ENCODE assay signal across 18 mouse cellular contexts in the genomic region with DNA sequence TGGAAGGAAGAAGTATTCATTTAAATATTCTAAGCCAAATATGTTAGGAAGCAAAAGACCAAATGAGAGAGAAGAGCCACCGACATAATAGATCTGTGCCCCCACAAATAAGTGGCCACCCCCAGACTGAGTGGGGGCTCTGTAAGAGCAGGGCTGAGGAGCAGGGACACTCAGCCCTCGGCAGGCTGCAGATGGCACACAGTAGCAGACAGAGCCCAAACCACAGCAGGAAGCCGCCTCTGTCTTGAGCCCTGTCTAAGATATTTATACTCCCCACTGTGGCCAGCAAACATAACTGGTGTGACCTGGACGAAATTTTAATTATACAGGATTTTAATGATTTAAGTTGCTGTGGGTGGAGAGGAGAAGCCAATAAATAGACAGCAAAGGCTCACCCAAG.
DNase-seq lines count a peak whose midpoint lies in the region; ATAC-seq lines count a peak whose summit lies in the region.
"Had no signal": no experiment of that assay in that cellular context is flagged by ENCODE, and none has a peak within 500 bp of the region (broad histone marks: within the 10 kb centered on the region; RNA-seq: fewer than 3 reads in every experiment).

No protein-coding gene starts in this region.

- peak; percentile 39 for DNase-seq in cerebellum, adult 9-11 months
- DNase-seq in layer of hippocampus, adult 11-12 months (ENCODE audit: low spot score) = no peak
- no peak for DNase-seq in lung, postnatal 25 days (ENCODE audit: low spot score)
- DNase-seq in left cerebral cortex, adult 18-20 months (ENCODE audit: low spot score in 2 of 2) = no peak
- DNase-seq: adrenal gland, postnatal 14 days; embryo, embryonic 11 days; forebrain, postnatal 0 days; gastrocnemius, postnatal 14 days; heart, adult 2 months; kidney, adult 2 months; midbrain, embryonic 14.5 days; right cerebral cortex, postnatal 14 days had no signal

- H3K36me3 ChIP-seq in megakaryocyte, embryonic 14.5 days (replicated peaks; ENCODE audit: low read length) = no peaks in the 10 kb centered on the region
- H3K36me3 ChIP-seq: heart, embryonic 13.5 days; neural tube, embryonic 12.5 days had no signal

- H3K4me3 ChIP-seq in megakaryocyte, embryonic 14.5 days (replicated peaks) = peak overlapping the region; percentile 59
- H3K4me3 ChIP-seq: heart, adult 2 months; heart, embryonic 13.5 days; neural tube, embryonic 12.5 days had no signal

- no peaks in the 10 kb centered on the region for H3K27me3 ChIP-seq in megakaryocyte, embryonic 14.5 days (replicated peaks)
- H3K27me3 ChIP-seq: heart, embryonic 13.5 days; neural tube, embryonic 12.5 days had no signal

- no peak for ATAC-seq in megakaryocyte, adult 5-6 weeks (ENCODE audit: poor library complexity, severe bottlenecking)
- ATAC-seq in granulocyte monocyte progenitor cell, adult 5-6 weeks (replicated peaks; ENCODE audit: poor library complexity, severe bottlenecking) = peak; percentile 52
- ATAC-seq: forebrain, postnatal 0 days; lung, postnatal 0 days had no signal

- no peaks in the 10 kb centered on the region for H3K9me3 ChIP-seq in megakaryocyte, embryonic 14.5 days
- H3K9me3 ChIP-seq: heart, embryonic 13.5 days; neural tube, embryonic 12.5 days had no signal

- peaks cover 34% of the 10 kb centered on the region for H3K4me1 ChIP-seq in megakaryocyte, embryonic 14.5 days
- H3K4me1 ChIP-seq: heart, embryonic 13.5 days; neural tube, embryonic 12.5 days had no signal
